Mouse (Mus musculus) fibroblast of lung, adult 2 months (primary cell): ENCODE measurements at regions not wholly inside any gene's neighbourhood (a gene's known extent, or its start where the extent isn't known, plus 50 kb on each side); places are given as distances from the start of the nearest gene placed in this dataset.

Experiments used
- DNase-seq: peaks from one replicate; pipeline ENCODE4 v3.0.0-alpha.2; 2011; ENCODE audit warnings: low read depth

- DNase-seq = peak; percentile 45
Measured at GRCm38 (mm10) chr2:57613243-57613642, 375.8 kb downstream of the Gpd2 start.

GRCm38 (mm10) chr2:57614587-57614991, 377.2 kb downstream of the Gpd2 start:
- DNase-seq = no peak

- DNase-seq = no peak
Measured at GRCm38 (mm10) chr2:57616525-57617225, 379.2 kb downstream of the Gpd2 start.

GRCm38 (mm10) chr2:57617258-57617657, 379.8 kb downstream of the Gpd2 start:
- DNase-seq = no peak

GRCm38 (mm10) chr2:57644117-57644516, 353.6 kb upstream of the Galnt5 start:
- DNase-seq = peak; percentile 5

- no peak for DNase-seq
Measured at GRCm38 (mm10) chr2:57644541-57644940, 353.1 kb upstream of the Galnt5 start.

- DNase-seq = no peak
Measured at GRCm38 (mm10) chr2:57649002-57649401, 348.7 kb upstream of the Galnt5 start.

GRCm38 (mm10) chr2:57657409-57657808, 340.3 kb upstream of the Galnt5 start:
- DNase-seq = no peak

- DNase-seq = no peak
Measured at GRCm38 (mm10) chr2:57661838-57662237, 335.8 kb upstream of the Galnt5 start.

- peak; percentile 49 for DNase-seq
Measured at GRCm38 (mm10) chr2:57672007-57672643, 325.6 kb upstream of the Galnt5 start.

GRCm38 (mm10) chr2:57689877-57690276, 307.8 kb upstream of the Galnt5 start:
- DNase-seq = no peak

GRCm38 (mm10) chr2:57696992-57697772, 300.5 kb upstream of the Galnt5 start:
- no peak for DNase-seq

- DNase-seq = peak; percentile 41
Measured at GRCm38 (mm10) chr2:57698659-57699061, 299.0 kb upstream of the Galnt5 start.

- no peak for DNase-seq
Measured at GRCm38 (mm10) chr2:57699226-57699625, 298.5 kb upstream of the Galnt5 start.

GRCm38 (mm10) chr2:57716754-57717510, 280.8 kb upstream of the Galnt5 start:
- no peak for DNase-seq
